Mouse (Mus musculus) midbrain, embryonic 16.5 days (tissue): ENCODE data around the gene Gng3. TPM values are rescaled to one million over a fixed set of nuclear protein-coding genes. Genes with fewer than 3 reads are reported as not detected.
A peak's percentile ranks its signal among the peaks of the same experiment; 100 is the strongest.

Source experiments
- ATAC-seq: fragments of 200-750 bp; cut with Nextera tagmentation; 2 replicates; pipeline ENCODE4 v1.8.0; 2017; ENCODE audit warnings: moderate TSS enrichment
- H3K27ac ChIP-seq: fragments of 300-500 bp; sonication (generic); 2 replicates; pipeline ENCODE4 v1.5.1; 2014; ENCODE audit warnings: mild to moderate bottlenecking, low read length, mixed read lengths
- H3K27me3 ChIP-seq: fragments of 300-500 bp; sonication (generic); 2 replicates; pipeline ENCODE4 v1.6.1; 2014; ENCODE audit warnings: low read depth, low read length, mixed read lengths; ENCODE audit not compliant: control insufficient read depth, insufficient read depth
- H3K36me3 ChIP-seq: fragments of 300-500 bp; sonication (generic); 2 replicates; pipeline ENCODE4 v1.6.1; 2014; ENCODE audit warnings: mild to moderate bottlenecking, low read length, moderate library complexity, mixed read lengths; ENCODE audit not compliant: control insufficient read depth, insufficient read depth
- H3K4me1 ChIP-seq: fragments of 300-500 bp; sonication (generic); 2 replicates; pipeline ENCODE4 v1.6.1; 2014; ENCODE audit warnings: mild to moderate bottlenecking, low read length, mixed read lengths; ENCODE audit not compliant: control insufficient read depth, insufficient read depth
- H3K4me2 ChIP-seq: fragments of 300-500 bp; sonication (generic); 2 replicates; pipeline ENCODE4 v1.6.1; 2014; ENCODE audit warnings: mild to moderate bottlenecking, low read length, mixed read lengths
- H3K4me3 ChIP-seq: fragments of 300-500 bp; sonication (generic); 2 replicates; pipeline ENCODE4 v1.5.1; 2014; ENCODE audit warnings: low read depth, mild to moderate bottlenecking, low read length, moderate library complexity, mixed read lengths
- H3K9ac ChIP-seq: fragments of 300-500 bp; sonication (generic); 2 replicates; pipeline ENCODE4 v1.6.1; 2014; ENCODE audit warnings: low read depth, low read length, mixed read lengths
- H3K9me3 ChIP-seq: fragments of 300-500 bp; sonication (generic); replicated peaks from 2 replicates; pipeline ENCODE4 v1.6.1; 2014; ENCODE audit warnings: mild to moderate bottlenecking, low read length, mixed read lengths; ENCODE audit not compliant: control insufficient read depth, poor library complexity, severe bottlenecking
- WGBS: fragments of 180-500 bp; shearing (Covaris S2); extraction: QIAGEN DNeasy Blood & Tissue Kit; methylation state at CpG from one replicate; pipeline ENCODE4 v1.1.7; 2014; 5-methylcytosine and 5-hydroxymethylcytosine counted together
- polyA plus RNA-seq: library from polyadenylated mRNA; unstranded; fragments of >200 nt; fragmentation: Nextera tagmentation; extraction: Ambion mirVana; gene quantifications from 2 replicates; pipeline ENCODE4 v1.2.1, GENCODE M21; 2015

Gene Gng3
- polyA plus RNA-seq, 1 experiment from 2014 or later = 539 TPM

GRCm38 (mm10) chr19:8852236-8852928 is 13.4 kb upstream of the Gng3 start:
- H3K27ac ChIP-seq = no peak overlapping the region
- peaks cover 10% of the 10 kb centered on the region for H3K36me3 ChIP-seq
- 0 out of 2 replicates have a peak, but pooled peaks cover 2% of the 10 kb centered on the region for H3K4me1 ChIP-seq
- no peak overlapping the region for H3K9ac ChIP-seq
- H3K4me2 ChIP-seq = no peak overlapping the region
- 62% methylated on average over 10 of the region's 10 CpGs for WGBS
- no peak overlapping the region for H3K4me3 ChIP-seq
- ATAC-seq = no peak
- no peaks in the 10 kb centered on the region for H3K27me3 ChIP-seq
- no peaks in the 10 kb centered on the region for H3K9me3 ChIP-seq

GRCm38 (mm10) chr19:8851639-8852038 is 12.6 kb upstream of the Gng3 start:
- no peak for ATAC-seq
- H3K27ac ChIP-seq = no peak overlapping the region
- 52% methylated on average over 7 of the region's 7 CpGs for WGBS

GRCm38 (mm10) chr19:8850402-8850901 is 11.5 kb upstream of the Gng3 start, which contains the start of gene Lrrn4cl:
Gene Lrrn4cl, plus strand, starts transcription at chr19:8850768.
- H3K9ac ChIP-seq = no peak within 1 kb of the TSS
- 0 out of 2 replicates have a peak, but pooled peaks have one; percentile 40 for ATAC-seq
- H3K4me2 ChIP-seq = no peak within 1 kb of the TSS
- no peaks in the 10 kb centered on the region for H3K9me3 ChIP-seq
- peaks cover 25% of the 10 kb centered on the region for H3K36me3 ChIP-seq
- WGBS = 36% methylated on average over 7 of the region's 7 CpGs
- H3K27ac ChIP-seq = 0 out of 2 replicates have a peak within 1 kb of the TSS, but pooled peaks have one; percentile 11
- H3K4me1 ChIP-seq = 0 out of 2 replicates have a peak, but pooled peaks cover 2% of the 10 kb centered on the region
- H3K4me3 ChIP-seq = no peak within 1 kb of the TSS
- no peaks in the 10 kb centered on the region for H3K27me3 ChIP-seq

More at GRCm38 (mm10) chr19:8851639-8852038, 12.6 kb upstream of the Gng3 start:
- Histone ChIP-seq H3K4me2 (no peak overlapping the region), H3K4me3 (no peak overlapping the region), H3K36me3 (peaks cover 15% of the 10 kb centered on the region), H3K4me1 (0 out of 2 replicates have a peak, but pooled peaks cover 2% of the 10 kb centered on the region), H3K27me3 (no peaks in the 10 kb centered on the region), H3K9me3 (no peaks in the 10 kb centered on the region), H3K9ac (no peak overlapping the region)

GRCm38 (mm10) chr19:8848356-8848755 is 9.4 kb upstream of the Gng3 start:
- H3K36me3 ChIP-seq = peaks cover 25% of the 10 kb centered on the region
- no peak for ATAC-seq

GRCm38 (mm10) chr19:8844371-8845129 is 5.6 kb upstream of the Gng3 start:
- Histone ChIP-seq H3K9me3 (no peaks in the 10 kb centered on the region), H3K36me3 (peaks cover 28% of the 10 kb centered on the region), H3K4me1 (peaks cover 11% of the 10 kb centered on the region), H3K4me2 (no peak overlapping the region), H3K27ac (no peak overlapping the region), H3K27me3 (no peaks in the 10 kb centered on the region), H3K4me3 (no peak overlapping the region), H3K9ac (peak overlapping the region; percentile 39; the same call in 1 of the 2 replicates)
- WGBS = 53% methylated on average over 5 of the region's 5 CpGs
- ATAC-seq = no peak

More at GRCm38 (mm10) chr19:8848356-8848755, 9.4 kb upstream of the Gng3 start:
- WGBS = 80% methylated on average over 5 of the region's 5 CpGs
- Histone ChIP-seq H3K9ac (no peak overlapping the region), H3K9me3 (no peaks in the 10 kb centered on the region), H3K27me3 (no peaks in the 10 kb centered on the region), H3K4me3 (no peak overlapping the region), H3K27ac (no peak overlapping the region), H3K4me2 (no peak overlapping the region), H3K4me1 (0 out of 2 replicates have a peak, but pooled peaks cover 2% of the 10 kb centered on the region)

GRCm38 (mm10) chr19:8842961-8843360 is 4.0 kb upstream of the Gng3 start:
- no peaks in the 10 kb centered on the region for H3K27me3 ChIP-seq
- peaks cover 19% of the 10 kb centered on the region for H3K36me3 ChIP-seq
- no peak overlapping the region for H3K9ac ChIP-seq
- 87% methylated on average over 6 of the region's 6 CpGs for WGBS
- peaks cover 11% of the 10 kb centered on the region for H3K4me1 ChIP-seq
- H3K4me3 ChIP-seq = no peak overlapping the region
- H3K9me3 ChIP-seq = no peaks in the 10 kb centered on the region
- H3K4me2 ChIP-seq = no peak overlapping the region
- no peak overlapping the region for H3K27ac ChIP-seq
- no peak for ATAC-seq

GRCm38 (mm10) chr19:8841012-8841411 is 2.0 kb upstream of the Gng3 start:
- Histone ChIP-seq H3K9me3 (no peaks in the 10 kb centered on the region), H3K27ac (peak overlapping the region; percentile 95), H3K27me3 (no peaks in the 10 kb centered on the region), H3K4me2 (peak overlapping the region; percentile 87), H3K4me1 (peaks cover 11% of the 10 kb centered on the region), H3K36me3 (peaks cover 7% of the 10 kb centered on the region), H3K4me3 (peak overlapping the region; percentile 67), H3K9ac (peak overlapping the region; percentile 92)
- no peak for ATAC-seq
- 91% methylated on average over 7 of the region's 7 CpGs for WGBS

GRCm38 (mm10) chr19:8839908-8840791 is 1.2 kb upstream of the Gng3 start:
- no peaks in the 10 kb centered on the region for H3K27me3 ChIP-seq
- H3K9me3 ChIP-seq = no peaks in the 10 kb centered on the region
- H3K4me1 ChIP-seq = peaks cover 11% of the 10 kb centered on the region
- peak overlapping the region; percentile 87 for H3K4me2 ChIP-seq
- H3K36me3 ChIP-seq = peaks cover 5% of the 10 kb centered on the region
- peak; percentile 36 for ATAC-seq
- H3K27ac ChIP-seq = peak overlapping the region; percentile 95
- H3K9ac ChIP-seq = peak overlapping the region; percentile 92
- peak overlapping the region; percentile 67 for H3K4me3 ChIP-seq
- WGBS = 10% methylated on average over 29 of the region's 29 CpGs
